Mouse (Mus musculus) urinary bladder, postnatal 14 days (tissue): ENCODE results near the gene Plekha7.

Source experiments
- DNase-seq: peaks from one replicate; pipeline ENCODE4 v3.0.0; 2021; ENCODE audit warnings: low spot score

Plekha7 gene

DNA sequence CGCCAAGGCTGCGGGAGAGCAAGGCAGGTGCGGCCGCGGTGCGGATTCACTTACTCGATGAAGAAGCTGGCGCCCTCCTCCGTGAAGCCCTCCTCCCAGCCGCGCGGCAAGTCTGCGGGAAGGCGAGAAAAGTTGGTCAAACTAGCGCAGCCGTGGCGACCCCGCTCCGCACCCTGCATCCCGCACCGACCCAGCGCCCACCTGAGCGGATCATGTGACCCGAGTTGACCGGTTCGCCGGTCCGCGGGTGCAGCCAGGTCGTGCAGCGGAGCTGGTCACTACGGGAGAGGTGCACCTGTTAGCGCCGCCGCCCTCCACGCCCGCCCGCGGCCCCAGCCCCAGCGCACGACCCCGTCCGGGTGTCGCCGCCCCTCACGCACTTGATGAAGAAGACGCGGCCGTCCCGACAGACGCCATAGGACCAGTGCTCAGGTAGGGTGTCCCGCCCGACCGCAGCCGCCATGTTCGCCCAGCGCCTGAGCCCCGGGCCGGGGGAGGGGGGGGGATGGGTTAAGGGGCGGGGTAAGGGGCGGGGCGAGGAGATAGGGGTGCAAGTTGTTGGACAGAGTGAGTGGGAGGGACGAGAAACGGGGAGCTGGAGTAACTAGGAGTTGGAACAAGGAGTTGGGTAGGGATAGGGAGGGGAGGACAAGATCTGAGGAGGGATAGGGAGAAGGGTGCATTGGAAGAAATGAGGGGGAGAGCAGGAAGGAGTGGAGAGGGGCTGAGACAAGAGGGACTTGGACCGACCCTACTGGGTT is at the start of gene Plekha7:
Plekha7 (minus strand) TSS at position 506 of the 761 bp plus-strand sequence.
- DNase-seq, result peak; percentile 57

DNA sequence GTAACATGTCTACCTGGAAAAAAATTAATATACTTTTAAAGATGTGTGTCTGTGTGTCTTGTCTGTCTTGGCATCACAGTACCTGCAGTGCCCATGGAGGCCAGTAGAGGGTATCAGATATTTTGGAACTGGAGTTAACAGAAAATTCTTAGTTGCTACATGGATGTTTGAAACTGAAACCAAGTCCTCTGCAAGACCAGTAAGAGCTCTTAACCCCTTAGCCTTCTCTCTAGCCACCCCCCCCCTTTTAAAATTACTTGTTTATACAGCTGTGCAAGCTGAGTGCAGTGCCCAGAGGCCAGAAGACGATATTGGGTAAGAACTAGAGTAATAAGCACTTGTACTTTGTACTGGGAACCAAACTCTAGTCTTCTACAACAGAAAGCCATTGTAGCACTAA is 28.1 kb upstream of the Plekha7 start:
- peak; percentile 72 for DNase-seq

DNA sequence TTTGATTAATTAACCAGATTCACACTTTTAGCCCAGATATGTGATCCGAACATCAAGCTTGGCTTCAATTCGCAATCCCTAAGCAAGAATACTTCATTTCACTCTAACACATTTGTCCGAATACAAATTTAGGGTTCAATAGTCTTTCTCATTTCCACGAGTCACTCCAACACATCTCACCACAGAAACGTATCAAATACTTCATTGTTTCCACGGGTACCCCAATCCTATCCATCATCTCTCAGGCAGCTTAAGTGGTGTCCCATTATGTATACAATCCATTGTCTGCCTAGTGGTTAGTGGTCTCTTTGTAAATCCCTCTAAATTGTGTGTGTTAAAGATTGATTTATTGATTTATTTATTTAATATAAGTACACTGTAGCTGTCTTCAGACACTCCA is 27.0 kb upstream of the Plekha7 start:
- DNase-seq, result no peak

DNA sequence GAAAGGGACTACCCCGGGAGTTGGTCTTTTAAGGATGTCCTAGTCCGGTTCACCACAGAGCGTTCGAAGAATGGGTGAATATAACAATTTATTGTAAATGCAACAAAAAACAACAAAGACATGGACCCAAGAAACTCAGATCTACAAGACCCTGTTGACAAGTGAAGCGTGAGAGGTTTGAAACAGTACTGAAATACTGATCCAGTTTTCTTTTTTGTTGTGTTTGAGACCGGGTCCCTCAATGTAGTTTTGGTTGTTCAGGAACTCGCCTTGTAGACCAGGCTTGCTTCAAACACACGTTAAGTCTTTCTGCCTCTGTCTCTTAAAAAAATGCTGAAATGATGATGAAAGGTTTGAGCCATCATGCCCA is 26.5 kb upstream of the Plekha7 start:
- no peak for DNase-seq

DNA sequence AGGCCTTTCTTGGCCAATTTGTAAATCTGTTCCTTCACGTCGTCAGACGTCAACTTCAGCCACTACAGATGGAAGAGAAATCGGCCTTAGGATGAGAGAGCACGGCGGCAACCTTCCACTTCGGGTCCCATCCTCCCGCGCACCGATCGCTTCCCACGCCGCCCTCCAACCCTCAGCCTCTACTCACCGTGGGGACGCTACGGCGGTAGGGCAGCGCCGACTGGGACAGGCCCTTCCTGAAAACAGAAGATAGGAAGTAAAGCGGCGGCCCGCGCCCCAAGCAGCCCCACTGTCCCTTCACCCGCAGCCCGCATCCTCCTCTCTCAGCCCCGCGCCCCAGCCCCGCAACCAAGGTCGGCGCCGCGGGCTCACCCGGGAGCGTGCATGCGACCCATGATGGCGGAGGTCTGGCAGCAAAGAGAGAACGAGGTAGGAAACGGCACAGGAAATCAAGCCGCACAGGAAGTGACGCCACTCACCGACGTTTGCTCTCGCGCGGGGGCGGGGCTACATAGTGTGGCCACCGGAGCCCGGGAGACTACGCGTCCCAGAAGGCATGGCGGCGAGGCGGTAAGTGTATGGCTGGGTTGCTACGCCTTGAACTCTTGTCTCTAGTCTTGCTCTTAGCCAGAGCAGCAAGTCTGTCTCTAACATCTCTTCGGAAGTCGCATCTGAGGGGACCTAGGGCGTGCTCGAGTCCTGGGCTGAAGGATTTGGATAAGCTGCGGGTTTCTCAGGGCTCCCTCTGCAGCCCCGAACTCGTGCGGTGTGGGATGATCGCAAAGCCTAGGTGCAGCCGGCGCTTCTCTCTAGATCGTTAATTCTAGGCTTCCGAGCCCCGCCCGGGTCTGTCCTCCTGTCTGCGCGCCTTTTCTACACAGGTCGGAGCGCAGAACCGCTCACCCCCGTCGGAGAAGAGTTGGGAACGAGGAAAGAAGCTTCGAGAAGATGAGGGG is 25.8 kb upstream of the Plekha7 start, which contains the start of gene Rps13:
Rps13 (minus strand) TSS at position 483 of the 956 bp plus-strand sequence.
- peak; percentile 98 for DNase-seq

DNA sequence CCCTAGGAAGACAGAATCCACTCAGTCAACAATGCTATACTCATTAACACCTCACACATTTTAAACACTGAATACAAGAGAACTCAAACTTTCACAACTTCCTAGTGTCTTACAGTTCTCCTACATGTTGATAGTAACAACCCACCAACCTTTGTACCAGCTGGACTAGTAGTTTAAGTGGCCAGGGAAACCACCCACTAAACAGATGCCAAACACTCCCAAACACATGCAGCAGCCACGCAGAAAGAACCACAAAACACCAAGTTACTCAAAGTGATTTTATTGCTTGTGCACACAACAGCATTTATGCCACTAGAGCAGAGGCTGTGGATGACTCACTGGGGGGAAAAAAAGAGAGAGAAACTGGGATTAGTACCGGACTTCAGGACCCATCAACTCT is 23.1 kb upstream of the Plekha7 start:
- no peak for DNase-seq

DNA sequence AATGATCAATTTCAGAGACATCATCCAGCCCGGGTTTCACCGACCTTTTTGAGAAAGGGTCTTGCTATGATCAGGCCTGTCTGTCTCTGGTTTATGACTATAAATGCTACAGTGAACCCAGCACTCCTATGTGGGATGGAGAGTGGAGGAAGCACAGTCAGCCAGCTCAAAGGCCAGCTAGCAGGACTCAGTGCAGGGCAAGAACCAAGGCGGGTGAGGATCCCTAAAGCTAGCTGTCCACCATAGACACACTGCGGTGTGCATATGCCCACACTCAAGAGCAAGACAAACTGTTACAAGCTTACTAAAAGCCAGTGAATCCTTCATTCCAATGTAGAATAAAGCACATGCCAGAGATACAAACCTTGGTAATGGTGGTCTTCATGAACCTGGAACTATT is 21.7 kb upstream of the Plekha7 start:
- no peak for DNase-seq

DNA sequence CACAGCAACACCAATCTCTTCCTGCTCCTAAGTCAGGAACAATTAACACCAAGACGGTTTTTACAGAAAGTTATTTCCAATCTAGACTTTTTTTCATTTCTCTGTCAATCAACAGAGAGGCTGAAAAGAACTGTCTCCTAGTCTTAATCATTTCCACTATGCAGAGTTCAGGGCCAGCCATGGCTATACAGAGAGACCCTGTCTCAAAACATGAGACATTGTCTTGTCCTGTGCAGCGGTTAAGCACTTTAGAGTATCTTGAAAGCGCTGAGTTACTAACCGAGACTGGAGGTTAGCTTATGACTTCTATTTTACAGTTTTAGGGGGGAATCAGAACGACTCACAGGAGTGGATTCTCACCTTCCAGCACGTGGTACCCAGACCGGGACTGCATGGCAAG is 20.6 kb upstream of the Plekha7 start:
- DNase-seq, result no peak

DNA sequence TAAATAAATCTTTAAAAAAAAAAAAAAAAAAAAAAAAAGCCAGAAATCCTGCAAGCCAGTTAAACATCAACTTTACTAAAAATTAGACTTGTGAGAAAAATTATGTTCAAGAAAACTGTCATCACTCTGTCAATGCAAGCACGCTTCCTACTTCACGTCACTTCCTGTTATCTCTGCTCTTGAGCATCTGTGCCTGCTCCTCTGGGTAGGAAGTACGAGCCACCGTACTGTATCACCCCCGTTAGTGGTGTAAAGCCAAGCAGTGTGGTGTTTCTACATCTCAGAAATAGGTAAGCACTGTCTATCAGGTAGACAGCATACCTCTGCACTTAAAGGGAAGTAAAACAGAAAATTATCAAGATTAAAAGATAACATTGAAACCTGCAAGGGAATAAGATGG is 19.7 kb upstream of the Plekha7 start:
- DNase-seq, result no peak

DNA sequence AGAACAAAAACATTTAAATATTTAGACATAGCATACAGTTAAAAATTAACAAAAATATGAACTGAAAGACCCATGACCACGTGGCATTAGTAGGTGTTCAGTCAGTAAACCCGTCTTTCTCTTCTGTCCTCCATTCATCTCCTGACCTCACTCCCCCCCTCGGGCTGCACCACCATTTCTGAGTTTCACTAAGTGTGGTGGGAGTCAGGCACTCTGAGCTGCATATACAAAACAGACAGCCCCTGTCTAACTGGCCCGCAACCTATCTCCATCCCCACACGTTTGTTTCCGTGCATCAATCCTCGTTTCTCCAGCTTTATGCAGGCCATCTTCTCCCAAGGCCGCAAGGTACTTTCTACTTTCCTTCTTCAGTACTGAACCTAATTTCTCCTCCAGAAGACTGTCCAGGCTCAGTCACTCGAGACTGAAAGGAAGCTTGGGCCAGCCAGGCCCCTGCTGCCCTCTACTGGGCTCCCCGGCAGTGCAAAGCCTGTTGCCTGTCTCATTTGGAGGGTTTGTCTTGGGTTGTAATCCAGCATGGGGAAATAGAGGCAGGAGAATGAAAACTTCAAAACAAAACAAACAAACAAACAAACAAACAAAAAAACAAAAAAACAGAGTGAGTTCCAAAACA is 15.3 kb upstream of the Plekha7 start:
- DNase-seq, result peak; percentile 77

DNA sequence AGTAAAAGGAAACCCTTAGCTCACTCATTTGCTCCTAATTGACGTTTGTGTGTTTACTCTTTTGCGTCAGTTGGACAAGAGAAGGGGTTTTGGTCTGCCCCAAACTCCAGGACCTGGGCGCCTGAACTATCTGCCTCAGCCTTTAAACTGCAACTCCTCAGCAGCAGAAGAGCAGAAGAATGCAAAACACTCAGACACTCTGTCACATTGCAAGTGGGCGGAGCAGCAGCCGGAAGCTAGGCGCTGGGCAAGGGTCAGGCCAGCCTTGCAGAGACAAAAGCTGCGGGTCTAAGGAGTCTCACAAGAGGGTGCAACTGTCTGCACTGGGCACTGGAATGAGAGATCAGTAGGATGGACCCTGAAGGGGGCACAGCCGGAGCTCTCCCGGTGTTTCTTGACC is 1.3 kb upstream of the Plekha7 start:
- DNase-seq, result peak; percentile 37

DNA sequence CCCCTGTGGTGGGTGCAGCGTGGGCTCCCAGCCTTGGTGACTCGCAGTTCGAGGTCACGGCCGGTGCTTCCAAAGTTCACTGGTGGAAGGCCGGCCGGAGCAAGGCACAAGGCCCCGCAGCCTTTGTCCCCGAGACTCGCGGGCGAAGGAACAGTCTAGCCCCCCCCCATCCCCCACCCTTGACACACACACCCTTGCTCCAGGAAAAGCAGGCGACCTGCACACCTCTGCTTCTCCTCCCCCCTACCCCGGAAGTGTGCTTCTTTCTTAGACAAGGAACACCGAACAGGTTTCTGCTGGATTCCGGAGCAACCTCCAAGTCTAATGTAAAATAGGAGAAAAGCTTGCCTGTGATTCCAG is 436 bp upstream of the Plekha7 start:
- peak; percentile 40 for DNase-seq

DNA sequence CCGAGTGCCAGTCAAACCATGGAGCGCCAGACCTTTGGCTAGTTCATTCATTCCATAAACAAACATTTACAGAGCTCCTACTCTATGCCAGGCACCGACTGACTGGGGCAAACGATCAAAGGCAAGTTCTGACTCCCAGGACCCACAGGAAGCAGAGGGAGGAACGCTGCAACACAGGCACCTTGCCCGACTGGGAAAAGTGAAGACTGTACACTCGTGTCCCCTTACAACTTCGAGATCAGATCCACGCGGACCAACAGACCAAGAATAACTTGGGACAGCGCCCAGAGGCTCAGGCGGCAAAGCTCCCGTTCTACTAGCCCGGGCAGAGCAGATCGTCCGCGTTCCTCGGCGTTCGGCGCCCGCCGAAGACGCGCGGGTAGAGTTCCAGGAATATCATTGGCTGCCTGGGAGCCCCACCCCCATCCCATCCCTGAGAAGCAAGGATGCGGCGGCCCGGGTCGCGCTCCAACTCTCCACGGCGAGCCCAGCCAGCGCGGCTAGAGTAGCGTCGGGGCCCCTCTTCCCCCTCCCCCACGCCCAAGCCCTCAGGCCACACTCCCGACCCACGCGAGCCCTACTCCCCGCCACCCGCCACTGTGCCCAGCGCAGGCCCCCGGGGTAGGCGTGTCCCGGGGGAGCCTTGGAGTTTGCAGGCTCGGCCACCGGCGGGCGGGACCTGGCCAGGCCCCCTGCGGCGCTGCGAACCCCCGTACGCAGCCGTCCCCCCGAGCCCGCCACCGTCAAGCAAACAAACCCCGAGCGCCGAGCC is 891 bp downstream of the Plekha7 start:
- peak; percentile 81 for DNase-seq

DNA sequence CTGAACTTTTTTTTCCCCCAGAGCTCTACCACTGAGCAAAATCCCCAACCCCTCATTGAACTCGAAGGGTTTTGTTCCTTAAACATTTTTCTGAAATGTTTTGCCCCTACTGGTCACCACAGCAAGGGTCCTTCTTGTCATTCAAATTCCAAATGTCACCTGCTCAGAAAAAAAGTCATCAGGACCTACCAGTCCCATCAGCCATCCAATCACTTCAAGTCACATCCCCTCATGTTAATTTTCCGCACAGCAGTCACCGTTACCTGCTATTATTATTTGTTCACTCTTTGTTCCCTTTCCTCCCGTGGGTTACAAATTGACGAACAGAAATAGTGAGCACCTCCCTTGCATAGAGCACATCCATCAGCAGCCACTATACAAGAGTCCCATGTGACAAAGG is 1.6 kb downstream of the Plekha7 start:
- no peak for DNase-seq

DNA sequence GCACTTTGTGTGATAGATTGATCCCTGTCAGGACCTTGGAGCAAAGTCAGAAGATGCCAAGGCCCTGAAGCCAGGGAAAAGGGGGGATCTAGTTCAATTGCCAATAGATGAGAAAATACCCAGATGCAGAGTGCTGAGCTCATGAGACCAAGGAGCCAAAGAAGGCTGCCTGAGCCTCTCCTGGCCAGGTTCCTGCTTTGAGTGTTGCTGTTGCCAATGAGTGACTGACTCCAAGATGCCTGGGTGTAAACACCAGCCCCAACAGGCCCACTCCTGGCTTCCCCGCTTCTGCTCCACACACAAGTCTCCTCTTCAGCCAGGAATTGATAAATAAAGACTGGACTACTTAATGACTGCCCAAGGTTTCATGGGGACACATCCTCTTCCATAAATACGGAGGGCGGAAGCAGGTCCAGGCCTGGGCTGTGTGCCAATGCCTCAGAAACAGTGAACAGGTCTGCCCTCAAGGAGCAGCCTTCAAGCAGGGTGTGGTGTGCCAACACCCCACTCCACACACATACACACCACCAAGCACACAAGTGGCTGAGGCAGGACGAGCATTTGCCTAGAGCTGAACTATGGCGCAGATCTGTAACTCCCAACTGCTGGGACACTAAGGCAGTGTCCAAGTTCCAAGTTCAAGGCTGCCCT is 6.4 kb downstream of the Plekha7 start:
- peak; percentile 27 for DNase-seq

DNA sequence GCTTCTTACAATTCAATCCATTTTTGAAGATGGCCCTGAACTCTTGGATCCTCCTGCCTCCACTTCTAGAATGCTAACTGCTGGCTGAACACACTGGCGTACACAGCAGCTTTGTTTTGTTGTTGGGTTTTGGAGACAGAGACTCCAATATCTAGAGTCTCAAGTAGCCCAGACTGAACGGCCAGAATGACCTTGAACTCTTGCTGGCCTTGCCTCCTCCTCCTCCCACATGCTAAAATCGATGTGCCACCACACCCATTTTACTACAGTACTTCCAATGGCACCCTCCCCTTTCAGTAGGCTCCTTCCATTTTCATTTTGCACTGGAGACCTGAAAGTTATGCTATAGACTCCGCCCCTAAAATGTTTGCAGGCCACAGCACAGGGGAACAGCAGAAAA is 7.0 kb downstream of the Plekha7 start:
- DNase-seq, result no peak

DNA sequence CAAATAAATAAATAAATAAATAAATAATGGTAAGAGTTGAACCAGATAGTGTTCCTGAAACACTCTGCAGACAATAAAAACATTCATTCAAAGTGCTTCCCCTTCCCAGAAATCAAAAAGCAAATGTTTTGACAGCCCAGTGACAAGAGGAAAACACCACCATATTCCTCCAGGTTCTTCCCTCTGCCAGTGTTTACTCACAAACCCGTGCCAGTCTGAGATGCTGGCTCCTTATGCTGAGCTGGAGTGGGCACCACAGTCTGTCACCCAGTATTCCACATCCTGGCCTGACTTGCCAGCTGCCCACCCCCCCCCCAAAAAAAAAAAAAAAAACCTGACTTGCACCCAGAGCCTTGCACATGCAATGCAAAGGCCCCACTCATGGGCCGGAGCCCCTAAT is 9.3 kb downstream of the Plekha7 start:
- no peak for DNase-seq

DNA sequence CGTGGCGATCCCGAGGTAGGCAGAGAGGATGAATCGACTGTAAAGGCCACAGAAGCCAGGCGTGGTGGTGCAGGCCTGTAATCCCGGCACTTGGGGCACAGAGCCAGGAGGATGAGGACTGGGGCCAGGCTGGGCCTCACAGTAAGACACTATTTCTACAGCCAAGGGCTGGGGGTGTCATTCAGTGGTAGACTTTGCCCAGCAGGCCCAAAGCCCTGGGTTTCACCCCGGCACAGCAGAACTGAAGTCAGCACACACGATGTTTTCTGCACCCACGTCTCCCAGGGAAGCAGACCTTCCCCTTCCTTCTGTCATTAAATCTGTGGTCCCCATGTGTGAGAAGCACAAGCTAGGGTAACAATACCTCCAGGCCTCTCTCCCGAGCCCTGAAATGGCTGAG is 9.8 kb downstream of the Plekha7 start:
- DNase-seq, result no peak

DNA sequence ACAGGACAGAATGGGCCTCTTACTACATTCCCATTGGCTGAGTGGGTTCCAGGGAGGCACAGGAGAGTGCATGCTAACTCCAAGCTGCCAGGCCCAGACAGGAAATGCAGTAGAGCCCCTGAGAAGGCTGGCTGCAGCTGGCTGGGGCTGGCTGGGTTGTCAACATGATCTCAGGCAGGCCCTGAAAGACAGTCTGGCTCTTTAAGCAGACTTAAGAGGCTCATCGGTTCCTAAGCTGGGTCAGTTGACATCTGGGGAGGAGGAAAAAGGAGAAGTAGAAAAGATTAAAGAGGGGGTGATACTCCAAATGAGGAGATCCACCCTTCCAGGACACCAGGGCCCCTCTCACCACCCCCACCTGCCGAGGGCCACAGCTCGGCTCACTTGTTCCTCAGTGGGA is 13.2 kb downstream of the Plekha7 start:
- DNase-seq, result no peak

DNA sequence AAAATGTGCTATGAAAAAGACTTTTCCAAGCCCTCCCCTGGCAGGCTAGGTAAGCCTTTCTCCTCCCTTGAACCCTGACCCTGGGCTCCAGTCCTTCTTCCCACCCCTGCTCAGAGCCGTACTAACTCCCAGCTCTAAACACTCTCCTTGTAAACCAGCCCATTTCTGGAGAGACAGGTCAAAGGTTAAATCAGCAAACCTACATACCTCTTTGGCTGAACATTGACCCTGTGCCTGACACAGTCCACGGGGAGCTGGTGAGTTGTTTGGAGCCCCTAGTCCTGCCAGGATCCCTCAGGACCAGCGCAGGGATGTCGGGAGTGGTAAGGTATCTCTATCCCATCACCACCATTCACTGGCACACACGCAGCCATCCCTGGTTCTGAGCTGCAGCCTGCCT is 15.8 kb downstream of the Plekha7 start:
- no peak for DNase-seq

DNA sequence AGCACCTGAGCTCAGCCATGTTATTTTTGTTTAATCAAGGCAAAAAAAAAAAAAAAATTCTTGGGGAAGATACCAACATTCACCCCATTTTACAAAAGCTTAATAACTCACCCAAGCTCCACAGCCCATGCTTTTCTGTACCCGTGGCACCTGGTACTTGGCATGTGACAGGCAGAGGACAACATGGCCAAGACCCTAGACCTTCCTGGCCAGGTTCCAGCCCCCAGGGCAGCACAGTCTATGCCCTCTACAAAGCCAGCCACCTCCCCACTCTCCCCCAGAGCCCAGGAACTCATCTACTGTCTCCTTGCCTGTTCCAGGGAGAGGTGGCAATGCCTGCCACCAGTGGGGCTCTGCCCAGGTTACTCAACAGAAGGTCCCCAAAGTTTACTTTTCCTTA is 17.6 kb downstream of the Plekha7 start:
- DNase-seq, result no peak

DNA sequence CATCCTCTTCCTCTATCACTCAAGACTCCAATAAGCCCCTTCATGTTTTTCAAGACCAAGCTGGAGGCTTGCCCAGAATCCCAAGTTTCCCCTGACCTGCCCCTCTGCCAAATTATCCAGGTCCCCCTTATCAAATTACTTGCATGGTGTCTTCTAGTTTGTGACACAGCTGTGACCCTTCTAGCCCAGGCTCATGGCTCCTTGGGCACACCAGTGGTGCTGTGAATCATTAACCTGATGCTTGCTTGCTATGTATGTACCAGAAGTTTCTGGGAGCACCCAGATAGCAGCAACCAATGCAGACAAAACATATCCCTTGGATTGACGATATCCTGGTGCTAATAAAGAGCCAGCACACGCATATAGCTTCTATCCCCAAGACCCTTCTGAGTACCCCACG is 19.2 kb downstream of the Plekha7 start:
- DNase-seq, result no peak
